Mouse (Mus musculus) granulocyte monocyte progenitor cell, adult 5-6 weeks (primary cell): Measurements from ENCODE around the gene Aldh16a1. TPM values are rescaled to one million over a fixed set of nuclear protein-coding genes. Genes with fewer than 3 reads are reported as not detected.

Experiments used
- ATAC-seq: replicated peaks from 2 replicates; pipeline ENCODE4 v1.8.0; 2016; ENCODE audit warnings: mild to moderate bottlenecking, moderate TSS enrichment, inconsistent platforms; ENCODE audit not compliant: poor library complexity, severe bottlenecking
- total RNA-seq, 2 experiments: library from RNA; stranded (forward) in 1 of 2; stranded (reverse) in 1 of 2; fragments of 200-712, 200-1000 nt in 1 of 2; fragments of >200 nt in 1 of 2; fragmentation: Nextera tagmentation in 1 of 2; gene quantifications; 2 replicates each; pipeline ENCODE4 v1.2.3; 2014 to 2017

Aldh16a1 gene
- total RNA-seq (2014; fragmentation: Nextera tagmentation): 53.4 and 59.8 TPM in 2 replicates
- total RNA-seq (2017): 31.2 and 42.5 TPM in 2 replicates

GRCm38 (mm10) chr7:45154096-45154992, at the start of gene Aldh16a1, which contains the start of gene Pih1d1:
Gene Aldh16a1 (minus strand): TSS chr7:45154584.
Gene Pih1d1 (plus strand): TSS chr7:45154303.
- peak; percentile 90 for ATAC-seq

DNA sequence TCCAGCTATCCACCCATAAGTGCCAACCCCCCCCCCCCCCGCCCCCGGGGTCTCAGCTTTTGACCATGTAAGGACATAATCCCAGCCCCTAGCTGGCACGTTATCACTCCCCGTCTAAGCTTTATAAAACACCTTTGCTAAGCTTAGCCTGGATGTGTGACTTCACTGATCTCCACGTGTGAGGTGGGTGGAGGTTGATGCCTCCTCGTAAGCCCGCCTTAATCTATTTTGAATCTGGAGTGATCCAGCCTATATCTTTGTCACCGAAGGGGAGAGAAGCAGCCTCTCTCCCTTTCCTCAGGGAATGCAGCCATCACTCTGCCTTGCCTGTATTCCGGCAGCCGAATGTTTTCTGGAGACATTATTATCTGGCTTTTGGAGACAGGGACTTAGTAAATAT, 48.3 kb upstream of the Aldh16a1 start:
- ATAC-seq: no peak

- no peak for ATAC-seq
Measured at GRCm38 (mm10) chr7:45198961-45199360, 44.6 kb upstream of the Aldh16a1 start.

DNA sequence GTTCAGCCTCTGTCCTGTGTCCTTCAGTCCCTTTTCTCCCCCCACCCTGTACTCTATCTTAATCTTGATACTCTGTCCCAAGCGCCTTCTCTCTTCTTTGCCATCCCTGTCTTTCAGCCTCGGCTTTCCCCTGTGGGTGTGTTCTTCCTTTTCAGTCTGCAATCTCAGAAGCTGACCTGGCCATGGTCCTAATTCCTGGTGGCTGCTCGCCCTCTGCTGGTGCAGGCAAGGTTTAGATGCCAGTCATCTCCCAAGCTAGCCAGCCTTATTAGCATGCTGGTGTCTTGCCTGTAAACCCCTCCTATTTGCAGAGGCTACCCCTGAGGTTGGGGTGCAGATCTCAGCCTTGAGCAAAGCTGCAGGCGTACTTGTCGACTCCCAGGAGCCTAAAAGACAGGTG, 44.1 kb upstream of the Aldh16a1 start:
- ATAC-seq: peak; percentile 67

GRCm38 (mm10) chr7:45196994-45197393, 42.6 kb upstream of the Aldh16a1 start:
- ATAC-seq: no peak

- ATAC-seq: no peak
Measured at GRCm38 (mm10) chr7:45196176-45196535, 41.8 kb upstream of the Aldh16a1 start.

GRCm38 (mm10) chr7:45195341-45196175, 41.2 kb upstream of the Aldh16a1 start:
- ATAC-seq: no peak

GRCm38 (mm10) chr7:45193871-45194785, 39.7 kb upstream of the Aldh16a1 start:
- ATAC-seq: no peak

DNA sequence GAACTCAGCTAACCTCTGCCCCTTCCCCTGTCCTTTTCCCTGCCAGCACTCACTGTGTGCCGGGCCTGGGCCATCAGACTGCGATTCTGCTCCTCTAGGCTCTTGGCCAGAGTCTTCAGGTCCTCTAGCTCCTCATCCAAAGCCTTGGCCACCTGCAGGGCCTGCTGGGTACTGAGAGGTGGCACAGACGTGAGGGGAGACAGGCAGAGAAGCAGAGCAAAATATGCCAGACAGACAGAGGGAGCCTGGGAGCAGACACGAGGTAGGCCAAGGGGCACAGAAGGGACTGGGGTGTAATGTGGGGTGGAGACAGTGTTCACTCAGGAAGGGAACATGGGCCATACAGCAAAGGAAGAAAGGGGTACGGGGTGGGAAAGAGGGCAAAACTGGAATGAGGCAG, 39.0 kb upstream of the Aldh16a1 start:
- ATAC-seq: no peak

DNA sequence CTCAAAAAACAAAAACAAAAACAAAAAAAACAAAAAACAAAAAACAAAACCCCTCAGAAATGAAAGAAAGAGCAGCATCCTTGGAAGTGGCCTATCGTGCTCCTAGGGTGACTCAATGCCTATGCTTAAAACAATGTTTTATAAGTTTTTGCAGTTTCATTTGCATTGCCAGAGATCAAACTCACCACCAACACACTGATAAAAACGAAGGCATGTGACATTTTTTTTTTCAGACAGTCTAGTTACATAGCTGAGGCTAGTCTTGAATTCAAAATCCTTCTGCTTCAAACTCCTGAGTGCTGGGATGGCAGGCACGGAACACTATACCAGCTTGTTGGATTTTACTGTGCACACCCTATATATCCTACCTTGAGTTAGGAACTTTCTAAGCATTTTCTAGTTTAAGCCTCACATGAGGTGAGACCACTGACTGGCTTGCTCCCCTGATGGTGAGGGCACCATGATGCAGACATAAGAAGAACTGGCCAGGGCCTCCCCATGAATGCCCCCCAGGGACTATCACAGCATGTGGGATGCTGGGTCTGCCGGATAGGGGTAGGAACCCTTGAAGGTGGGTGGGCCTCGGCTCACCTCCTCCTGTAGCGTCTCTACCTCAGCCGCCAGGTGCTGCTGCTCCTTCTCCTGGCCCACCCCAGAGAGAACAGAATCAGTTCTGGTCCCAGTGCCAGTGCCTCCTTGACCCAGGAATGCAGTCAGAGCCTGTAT, 38.4 kb upstream of the Aldh16a1 start:
- ATAC-seq: no peak

GRCm38 (mm10) chr7:45191803-45192363, 37.5 kb upstream of the Aldh16a1 start:
- no peak for ATAC-seq

- no peak for ATAC-seq
Measured at GRCm38 (mm10) chr7:45191161-45191560, 36.8 kb upstream of the Aldh16a1 start.

GRCm38 (mm10) chr7:45190186-45190585, 35.8 kb upstream of the Aldh16a1 start:
- ATAC-seq: no peak

DNA sequence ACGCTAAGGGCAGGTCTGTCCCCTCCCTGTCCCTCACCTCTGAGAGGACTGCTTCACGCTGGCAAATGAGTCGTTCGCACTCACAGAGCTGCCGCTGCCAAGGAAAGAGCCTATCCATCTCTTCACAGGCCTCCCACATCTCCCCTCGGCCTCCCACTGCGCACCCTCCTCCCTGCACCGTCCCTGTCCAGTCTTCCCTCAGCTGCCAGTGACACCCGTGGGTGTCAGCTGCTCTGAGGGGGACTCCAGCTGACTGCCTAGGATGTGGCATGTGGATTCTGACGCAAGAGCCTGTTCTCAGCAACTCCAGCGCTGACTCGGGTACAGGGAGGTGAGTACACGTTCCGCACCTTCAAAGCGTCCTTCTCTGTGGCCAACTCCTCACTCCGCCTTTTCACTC, 35.2 kb upstream of the Aldh16a1 start:
- no peak for ATAC-seq

- no peak for ATAC-seq
Measured at GRCm38 (mm10) chr7:45185921-45186320, 31.5 kb upstream of the Aldh16a1 start.

- no peak for ATAC-seq
Measured at GRCm38 (mm10) chr7:45183672-45184071, 29.3 kb upstream of the Aldh16a1 start.

GRCm38 (mm10) chr7:45182606-45183005, 28.2 kb upstream of the Aldh16a1 start:
- peak; percentile 2; the same call in 1 of the 2 replicates for ATAC-seq

DNA sequence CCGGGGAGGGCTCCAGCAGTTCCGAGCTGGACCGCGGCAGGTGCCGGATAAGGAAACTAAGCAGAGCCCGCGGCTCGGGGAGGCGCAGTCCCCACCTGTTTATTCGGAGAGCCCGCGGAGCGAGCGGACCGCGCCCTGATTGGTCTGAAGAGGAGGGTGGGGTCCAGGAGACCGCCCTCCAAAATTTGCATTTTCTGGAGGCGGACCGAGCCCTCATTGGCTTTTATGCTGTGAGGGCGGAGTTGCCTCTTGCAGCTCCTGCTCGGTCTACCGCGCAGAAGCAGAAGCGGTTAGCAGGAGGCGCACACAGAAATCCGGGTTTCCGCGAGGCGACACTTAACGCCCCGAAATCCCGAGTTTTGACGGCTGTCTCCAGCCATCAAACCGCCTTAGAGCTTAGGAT, 27.8 kb upstream of the Aldh16a1 start:
- ATAC-seq: peak; percentile 91

DNA sequence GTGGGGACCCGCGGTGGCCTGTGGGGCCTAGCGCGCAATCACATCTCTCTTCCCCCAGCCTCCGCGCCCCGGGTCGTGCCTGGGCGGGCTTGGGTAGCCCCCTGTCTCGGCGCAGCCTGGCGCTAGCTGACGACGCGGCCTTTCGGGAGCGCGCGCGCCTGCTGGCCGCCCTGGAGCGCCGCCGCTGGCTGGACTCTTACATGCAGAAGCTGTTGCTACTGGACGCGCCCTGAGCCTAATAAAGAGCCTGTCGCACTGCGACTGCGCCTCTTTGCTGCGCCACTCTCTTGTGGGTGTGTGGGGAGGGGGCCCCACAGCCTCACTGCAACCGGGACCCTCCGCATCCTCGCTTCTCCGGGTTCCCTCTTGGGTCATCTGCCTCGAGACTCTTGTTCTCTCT, 27.2 kb upstream of the Aldh16a1 start:
- peak; percentile 13; the same call in 1 of the 2 replicates for ATAC-seq
